Mouse (Mus musculus): ENCODE measurements around the gene Gm4559.
"Not testable (repeated sequence)": the region's sequence is repeated elsewhere in the genome, so short reads cannot be mapped to it uniquely, and the experiment has no call there.

Gm4559 gene

DNA sequence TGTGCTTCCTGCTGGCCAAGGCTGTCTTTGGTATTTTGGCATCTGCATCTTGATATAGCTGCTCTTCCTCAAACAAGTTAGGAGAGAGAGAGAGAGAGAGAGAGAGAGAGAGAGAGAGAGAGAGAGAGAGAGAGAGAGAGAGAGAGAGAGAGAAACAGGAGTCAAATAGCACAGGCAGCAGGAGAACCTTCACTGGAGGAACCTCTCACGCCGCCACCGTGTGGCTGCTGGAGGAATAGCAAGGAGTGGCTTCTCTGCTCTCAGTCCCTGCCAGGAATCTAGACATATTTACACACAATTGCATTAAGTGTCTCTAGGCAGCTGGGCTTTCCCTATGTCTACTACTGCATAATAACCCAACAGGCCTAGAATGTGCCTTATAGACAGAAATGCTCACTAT lies 4.0 kb upstream of the Gm4559 start:
- DNase-seq (ENCODE audit: low read depth): peak; percentile 67

- DNase-seq (ENCODE audit: low read depth): not testable (repeated sequence)
These were observed 15.9 kb downstream of the Gm4559 start, which contains the start of gene Gm2431 for GRCm38 (mm10) chr7:142258254-142258653. Gm2431 (minus strand) TSS chr7:142258354.

GRCm38 (mm10) chr7:142255517-142255916 lies 18.6 kb downstream of the Gm4559 start:
- DNase-seq (ENCODE audit: low read depth): peak; percentile 10

DNA sequence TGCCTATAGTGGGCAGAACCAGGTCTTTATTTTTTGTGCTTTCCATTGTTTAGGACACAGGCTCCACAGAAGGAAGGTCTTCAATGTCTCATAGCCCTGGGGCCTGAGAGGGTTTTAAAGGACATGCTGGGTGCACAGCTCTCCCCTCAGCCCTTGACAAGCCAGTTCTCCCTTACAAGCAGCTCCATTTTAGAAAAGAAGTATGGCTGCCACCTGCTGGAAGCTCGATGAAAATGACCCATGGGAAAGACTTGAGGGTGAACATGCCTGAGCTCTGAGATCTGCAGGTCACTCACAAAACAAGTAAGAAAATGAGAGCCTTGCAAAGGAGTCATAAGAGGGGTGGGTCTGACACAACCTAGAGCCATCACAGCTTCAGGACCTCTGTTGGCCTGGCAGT lies 24.3 kb downstream of the Gm4559 start:
- DNase-seq (ENCODE audit: low read depth): no peak

DNA sequence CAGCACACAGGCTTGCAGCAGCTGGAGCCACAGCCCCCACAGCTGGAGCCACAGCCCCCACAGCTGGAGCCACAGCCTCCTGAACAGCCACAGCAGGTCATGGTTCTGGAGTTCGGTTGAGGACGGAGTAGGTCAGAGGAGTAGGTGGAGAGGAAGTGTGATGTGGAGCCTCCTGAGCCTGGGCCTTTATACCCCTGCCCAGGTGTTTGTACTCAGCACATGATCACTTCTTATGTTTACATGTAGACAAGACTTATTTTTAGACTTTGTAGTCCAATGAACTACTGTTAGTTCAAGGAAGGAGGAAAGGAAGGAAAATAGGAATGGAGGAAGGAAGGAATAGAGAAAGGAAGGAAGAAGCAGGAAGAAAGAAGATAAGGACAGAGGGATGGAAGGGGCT lies 33.2 kb downstream of the Gm4559 start, which contains the start of gene Gm40460:
Gene Gm40460 (minus strand): TSS at position 101 of the 400 bp plus-strand sequence.
- no peak for DNase-seq (ENCODE audit: low read depth)

- no peak for DNase-seq (ENCODE audit: low read depth)
These were observed 42.6 kb downstream of the Gm4559 start for GRCm38 (mm10) chr7:142231540-142231939.

- DNase-seq (ENCODE audit: low read depth): not testable (repeated sequence)
These were observed 44.3 kb downstream of the Gm4559 start, which contains the start of gene Krtap5-5 for GRCm38 (mm10) chr7:142229871-142230270. Krtap5-5 (minus strand) TSS chr7:142229971.

DNA sequence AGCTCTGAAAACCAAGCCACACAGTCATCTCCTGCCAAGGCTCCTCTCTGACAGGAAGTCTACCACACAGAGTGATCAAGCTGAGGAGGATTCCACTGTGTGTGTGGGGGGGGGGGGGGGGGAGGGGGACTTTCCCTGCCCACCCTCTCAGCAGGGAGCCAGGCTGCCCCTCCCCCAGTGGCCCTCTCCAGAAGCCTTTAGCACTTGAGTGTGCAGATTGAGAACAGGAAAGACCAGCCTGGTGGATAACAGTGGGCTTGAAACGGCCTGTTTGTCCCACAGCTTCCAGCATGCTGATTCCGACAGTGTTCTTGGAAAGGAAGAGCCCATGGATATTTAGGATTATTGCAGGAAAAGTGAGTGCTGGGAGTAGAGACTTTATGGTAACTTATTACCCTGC lies 49.6 kb downstream of the Gm4559 start:
- no peak for DNase-seq (ENCODE audit: low read depth)

Data from naive thymus-derived CD4-positive, alpha-beta T cell, adult 2 months (primary cell).